Mouse (Mus musculus) E14TG2a.4 (cell line): ENCODE results near the gene Aqr.

Source experiments
- CTCF ChIP-seq: conservative IDR thresholded peaks from 2 replicates; pipeline ENCODE4 v1.5.1; 2014; ENCODE audit warnings: low read length
- POU5F1 ChIP-seq: IDR thresholded peaks from 2 replicates; pipeline ENCODE4 v1.6.1; 2014; ENCODE audit warnings: low read length, borderline replicate concordance

GRCm38 (mm10) chr2:114064004-114064403, 122.8 kb downstream of the Aqr start:
- TF ChIP-seq CTCF (no peak), POU5F1 (no peak)
